ENCODE assay signal across 8 mouse cellular contexts in genomic region chr6:134898095-134898965, GRCm38 (mm10). TPM values are rescaled to one million over a fixed set of nuclear protein-coding genes. Genes with fewer than 3 reads are reported as not detected.
DNase-seq lines count a peak whose midpoint lies in the region; ATAC-seq and TF ChIP-seq lines count a peak whose summit lies in the region.

Gene Gpr19, minus strand, starts transcription at chr6:134898578.

- H3K4me3 ChIP-seq in erythroblast, embryonic 14.5 days (replicated peaks) = peak within 1 kb of the TSS; percentile 97
- peak within 1 kb of the TSS; percentile 58 for H3K4me3 ChIP-seq in heart, embryonic 12.5 days
- peak within 1 kb of the TSS; percentile 65 for H3K4me3 ChIP-seq in kidney, embryonic 16.5 days (ENCODE audit: low read length)
- peak within 1 kb of the TSS; percentile 73 for H3K4me3 ChIP-seq in liver, embryonic 11.5 days (ENCODE audit: low read depth, low read length)
- H3K4me3 ChIP-seq in stomach, embryonic 14.5 days (ENCODE audit: low read depth, low read length) = peak within 1 kb of the TSS; percentile 56

- TF ChIP-seq POLR2A in brain, embryonic 14.5 days (IDR thresholded peaks at IDR 0.05; ENCODE audit: borderline replicate concordance, extremely low read depth, insufficient read depth, insufficient read length, poor library complexity, severe bottlenecking) = peak; percentile 35; the same call in 1 of the 2 replicates

- DNase-seq in CD4-positive helper T cell, adult 2 months (ENCODE audit: low read depth, low spot score) = peak; percentile 92
- DNase-seq in brain, embryonic 14.5 days (ENCODE audit: low read depth) = peak; percentile 98
- peak; percentile 86 for DNase-seq in liver, embryonic 11.5 days (ENCODE audit: low spot score)
- peak; percentile 84 to 88 for DNase-seq in natural killer cell, adult 2 months (ENCODE audit: low spot score in 2 of 2)

- no peaks in the 10 kb centered on the region for H3K27me3 ChIP-seq in erythroblast, embryonic 14.5 days (ENCODE audit: control insufficient read depth)
- no peaks in the 10 kb centered on the region for H3K27me3 ChIP-seq in heart, embryonic 12.5 days (replicated peaks)
- no peaks in the 10 kb centered on the region for H3K27me3 ChIP-seq in kidney, embryonic 16.5 days (ENCODE audit: insufficient read depth, low read length)
- H3K27me3 ChIP-seq in liver, embryonic 11.5 days (replicated peaks; ENCODE audit: control insufficient read depth, insufficient read depth, low read length) = no peaks in the 10 kb centered on the region
- no peaks in the 10 kb centered on the region for H3K27me3 ChIP-seq in stomach, embryonic 14.5 days (ENCODE audit: control insufficient read depth, insufficient read depth, low read length)

- under 1% methylated on average over 51 of the region's 51 CpGs for WGBS in heart, embryonic 12.5 days
- WGBS in kidney, embryonic 16.5 days = under 1% methylated on average over 51 of the region's 51 CpGs
- under 1% methylated on average over 51 of the region's 51 CpGs for WGBS in liver, embryonic 11.5 days
- under 1% methylated on average over 51 of the region's 51 CpGs for WGBS in stomach, embryonic 14.5 days

- peak within 1 kb of the TSS; percentile 82 for H3K9ac ChIP-seq in heart, embryonic 12.5 days
- H3K9ac ChIP-seq in kidney, embryonic 16.5 days (replicated peaks; ENCODE audit: low read length) = peak within 1 kb of the TSS; percentile 96
- H3K9ac ChIP-seq in liver, embryonic 11.5 days (ENCODE audit: low read depth, low read length) = peak within 1 kb of the TSS; percentile 94
- peak within 1 kb of the TSS; percentile 78 for H3K9ac ChIP-seq in stomach, embryonic 14.5 days (replicated peaks; ENCODE audit: low read depth, low read length)

- peaks cover 51% of the 10 kb centered on the region for H3K4me1 ChIP-seq in erythroblast, embryonic 14.5 days (ENCODE audit: control insufficient read depth)
- H3K4me1 ChIP-seq in heart, embryonic 12.5 days (replicated peaks) = peaks cover 7% of the 10 kb centered on the region; the same call in 1 of the 2 replicates
- H3K4me1 ChIP-seq in kidney, embryonic 16.5 days (ENCODE audit: insufficient read depth, low read length) = peaks cover 10% of the 10 kb centered on the region
- peaks cover 8% of the 10 kb centered on the region for H3K4me1 ChIP-seq in liver, embryonic 11.5 days (replicated peaks; ENCODE audit: control insufficient read depth, insufficient read depth, low read length)
- 0 out of 2 replicates have a peak, but pooled peaks cover 5% of the 10 kb centered on the region for H3K4me1 ChIP-seq in stomach, embryonic 14.5 days (ENCODE audit: control insufficient read depth, insufficient read depth, low read length)

- peak within 1 kb of the TSS; percentile 100 for H3K27ac ChIP-seq in heart, embryonic 12.5 days (ENCODE audit: poor library complexity, severe bottlenecking)
- peak within 1 kb of the TSS; percentile 100 for H3K27ac ChIP-seq in kidney, embryonic 16.5 days (ENCODE audit: low read length)
- H3K27ac ChIP-seq in liver, embryonic 11.5 days (ENCODE audit: low read depth, low read length) = peak within 1 kb of the TSS; percentile 100
- H3K27ac ChIP-seq in stomach, embryonic 14.5 days (ENCODE audit: low read length) = peak within 1 kb of the TSS; percentile 100

- ATAC-seq in heart, embryonic 12.5 days (ENCODE audit: insufficient number of reproducible peaks, low FRiP score) = peak; percentile 95
- ATAC-seq in kidney, embryonic 16.5 days (ENCODE audit: low FRiP score, low TSS enrichment) = peak; percentile 93
- peak; percentile 87 for ATAC-seq in liver, embryonic 11.5 days (replicated peaks; ENCODE audit: low FRiP score)
- ATAC-seq in stomach, embryonic 14.5 days (ENCODE audit: insufficient number of reproducible peaks, insufficient read depth, low FRiP score, low read depth) = peak; percentile 91

- peak; percentile 11; the same call in 1 of the 2 replicates for TF ChIP-seq CTCF in brain, embryonic 14.5 days (IDR thresholded peaks at IDR 0.05; ENCODE audit: borderline replicate concordance, extremely low read depth, insufficient read depth, insufficient read length)

- H3K9me3 ChIP-seq in erythroblast, embryonic 14.5 days (ENCODE audit: control insufficient read depth, low read length) = no peaks in the 10 kb centered on the region
- no peaks in the 10 kb centered on the region for H3K9me3 ChIP-seq in heart, embryonic 12.5 days (replicated peaks)
- no peaks in the 10 kb centered on the region for H3K9me3 ChIP-seq in kidney, embryonic 16.5 days (ENCODE audit: low read length)
- no peaks in the 10 kb centered on the region for H3K9me3 ChIP-seq in liver, embryonic 11.5 days (ENCODE audit: control insufficient read depth, low read length)
- H3K9me3 ChIP-seq in stomach, embryonic 14.5 days (ENCODE audit: control insufficient read depth, low read depth, low read length) = no peaks in the 10 kb centered on the region

- H3K4me2 ChIP-seq in heart, embryonic 12.5 days = peak within 1 kb of the TSS; percentile 78
- peak within 1 kb of the TSS; percentile 81 for H3K4me2 ChIP-seq in kidney, embryonic 16.5 days (replicated peaks; ENCODE audit: low read depth, low read length)
- peak within 1 kb of the TSS; percentile 89 for H3K4me2 ChIP-seq in liver, embryonic 11.5 days
- H3K4me2 ChIP-seq in stomach, embryonic 14.5 days (replicated peaks; ENCODE audit: low read depth, low read length) = peak within 1 kb of the TSS; percentile 48

- no peaks in the 10 kb centered on the region for H3K36me3 ChIP-seq in erythroblast, embryonic 14.5 days (ENCODE audit: control insufficient read depth)
- 0 out of 2 replicates have a peak, but pooled peaks cover 2% of the 10 kb centered on the region for H3K36me3 ChIP-seq in heart, embryonic 12.5 days
- H3K36me3 ChIP-seq in kidney, embryonic 16.5 days (ENCODE audit: insufficient read depth, low read length) = no peaks in the 10 kb centered on the region
- H3K36me3 ChIP-seq in liver, embryonic 11.5 days (ENCODE audit: control insufficient read depth, insufficient read depth, low read length) = no peaks in the 10 kb centered on the region; the same call in 1 of the 2 replicates
- H3K36me3 ChIP-seq in stomach, embryonic 14.5 days (ENCODE audit: control insufficient read depth, insufficient read depth, low read length) = no peaks in the 10 kb centered on the region; the same call in 1 of the 2 replicates

RNA-seq across cellular contexts. Expression of gene Gpr19, which starts in this region (rescaled TPM):
- 39.2 and 54.7 TPM in 2 replicates for polyA plus RNA-seq in brain, embryonic 14.5 days (2012; rRNA removed)
- 0.36 and 0.61 TPM in 2 replicates for polyA plus RNA-seq in erythroblast, embryonic 14.5 days (2012)
- polyA plus RNA-seq in heart, embryonic 12.5 days (2016; fragmentation: Nextera tagmentation; extraction: Ambion mirVana) = 9.0 and 10.2 TPM in 2 replicates
- polyA plus RNA-seq in kidney, embryonic 16.5 days (2015; fragmentation: Nextera tagmentation; extraction: Ambion mirVana) = 13.5 and 13.6 TPM in 2 replicates
- 6.1 and 9.1 TPM in 2 replicates for polyA plus RNA-seq in liver, embryonic 11.5 days (2014; fragmentation: Nextera tagmentation; extraction: Ambion mirVana)
- polyA plus RNA-seq in stomach, embryonic 14.5 days (2014; fragmentation: Nextera tagmentation; extraction: Ambion mirVana) = 11.2 and 12.3 TPM in 2 replicates

Comparison
In these comparisons a context has a peak if more than half of its experiments do, and no peak if none do; other contexts are left out.
1. Peak in every context shown above with its lines: DNase-seq, ATAC-seq, H3K4me3 ChIP-seq and H3K27ac ChIP-seq.